Mouse (Mus musculus) small intestine, adult 2 months (tissue): ENCODE results near the gene Lancl3. TPM values are rescaled to one million over a fixed set of nuclear protein-coding genes. Genes with fewer than 3 reads are reported as not detected.
"Not testable (repeated sequence)": the region's sequence is repeated elsewhere in the genome, so short reads cannot be mapped to it uniquely, and the experiment has no call there.

Experiments
- H3K27ac ChIP-seq: fragments of 200-500 bp; 2 replicates; pipeline ENCODE4 v1.5.1; 2012; ENCODE audit warnings: low read depth, low read length, control low read depth, inconsistent platforms; ENCODE audit not compliant: insufficient read depth
- H3K27me3 ChIP-seq: fragments of 200-500 bp; 2 replicates; pipeline ENCODE4 v1.6.1; 2012; ENCODE audit warnings: mild to moderate bottlenecking, moderate library complexity, low read length, inconsistent platforms; ENCODE audit not compliant: control insufficient read depth, insufficient read depth
- H3K36me3 ChIP-seq: fragments of 200-500 bp; 2 replicates; pipeline ENCODE4 v1.6.1; 2012; ENCODE audit warnings: mild to moderate bottlenecking, low read length, control low read depth, inconsistent platforms; ENCODE audit not compliant: control insufficient read depth, insufficient read depth
- H3K4me1 ChIP-seq: fragments of 200-500 bp; 2 replicates; pipeline ENCODE4 v1.6.1; 2012; ENCODE audit warnings: low read length, inconsistent platforms, mixed read lengths; ENCODE audit not compliant: control insufficient read depth, insufficient read depth, insufficient read length
- H3K4me3 ChIP-seq: fragments of 200-500 bp; 2 replicates; pipeline ENCODE4 v1.5.1; 2012; ENCODE audit warnings: low read depth, mild to moderate bottlenecking, control low read depth, inconsistent platforms, low read length, moderate library complexity
- CTCF ChIP-seq: fragments of 200-500 bp; IDR thresholded peaks from 2 replicates; pipeline ENCODE4 v1.5.1; 2012; ENCODE audit warnings: low read depth, mild to moderate bottlenecking, control low read depth, inconsistent platforms, low read length, moderate library complexity, mixed read lengths; ENCODE audit not compliant: insufficient replicate concordance, insufficient read length; ENCODE audit errors: extremely low read depth
- POLR2A ChIP-seq: fragments of 200-500 bp; IDR thresholded peaks from 2 replicates; pipeline ENCODE4 v1.6.1; 2012; ENCODE audit warnings: low read depth, mild to moderate bottlenecking, control low read depth, inconsistent platforms, low read length, moderate library complexity
- WGBS: fragments of 180-500 bp; shearing (Covaris S2); methylation state at CpG from one replicate; pipeline ENCODE4 v1.1.7; 2018; 5-methylcytosine and 5-hydroxymethylcytosine counted together
- polyA plus RNA-seq: library from polyadenylated mRNA; depleted of rRNA; stranded (reverse); fragments of >200 nt; gene quantifications from 2 replicates; pipeline ENCODE4 v1.2.3, GENCODE M21; 2012

The Lancl3 gene
- polyA plus RNA-seq, 1 experiment = 0.16 TPM

DNA sequence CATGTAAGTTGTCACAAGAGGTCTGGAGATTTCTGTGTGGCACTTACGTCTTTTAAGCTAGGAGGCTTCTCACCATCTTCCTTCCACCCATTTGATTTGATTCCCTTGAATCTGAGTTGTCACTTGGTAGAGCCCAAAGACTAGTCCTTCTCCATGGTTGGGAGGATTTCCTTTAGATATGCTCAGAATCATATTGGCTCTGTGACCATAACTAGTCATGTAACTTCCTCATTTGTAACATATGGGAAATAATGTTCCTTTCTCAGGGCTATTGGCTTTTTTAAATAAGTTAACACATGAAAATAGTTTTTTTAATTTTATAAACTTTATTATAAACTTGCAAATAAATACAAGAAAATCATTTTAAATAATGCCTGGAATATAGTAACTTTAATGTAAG, 59.6 kb downstream of the Lancl3 start:
- Histone ChIP-seq H3K27ac (no peak overlapping the region), H3K4me1 (no peaks in the 10 kb centered on the region), H3K27me3 (no peaks in the 10 kb centered on the region), H3K36me3 (no peaks in the 10 kb centered on the region), H3K4me3 (no peak overlapping the region)
- 87% methylated on average over 1 of the region's 1 CpGs for WGBS
- TF ChIP-seq POLR2A (no peak), CTCF (no peak)

DNA sequence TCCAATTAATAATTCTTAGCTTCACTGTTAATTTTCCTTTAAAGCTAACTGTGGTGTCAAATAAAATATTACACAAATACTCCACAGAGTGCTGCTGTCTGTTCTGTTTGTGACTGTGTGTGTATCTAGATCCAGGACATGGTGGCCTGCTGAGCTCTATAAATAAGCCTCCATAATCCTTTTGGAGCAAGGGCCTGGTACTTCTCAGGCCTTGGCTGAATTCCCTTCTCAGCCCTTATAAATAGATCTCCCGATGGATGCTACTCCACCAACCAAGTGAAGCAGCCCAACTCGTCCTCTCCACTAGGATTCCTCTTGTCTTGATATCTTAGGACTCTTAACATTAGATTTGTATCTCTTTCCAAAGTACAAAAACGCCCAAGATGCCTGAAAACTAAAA, 71.4 kb downstream of the Lancl3 start:
- H3K4me3 ChIP-seq = no peak overlapping the region
- TF ChIP-seq CTCF = no peak
- TF ChIP-seq POLR2A = no peak
- H3K36me3 ChIP-seq = no peaks in the 10 kb centered on the region
- no peaks in the 10 kb centered on the region for H3K27me3 ChIP-seq
- 0 out of 2 replicates have a peak overlapping the region, but pooled peaks have one; percentile 81 for H3K27ac ChIP-seq
- WGBS = 54% methylated on average over 3 of the region's 3 CpGs
- H3K4me1 ChIP-seq = 0 out of 2 replicates have a peak, but pooled peaks cover 5% of the 10 kb centered on the region

DNA sequence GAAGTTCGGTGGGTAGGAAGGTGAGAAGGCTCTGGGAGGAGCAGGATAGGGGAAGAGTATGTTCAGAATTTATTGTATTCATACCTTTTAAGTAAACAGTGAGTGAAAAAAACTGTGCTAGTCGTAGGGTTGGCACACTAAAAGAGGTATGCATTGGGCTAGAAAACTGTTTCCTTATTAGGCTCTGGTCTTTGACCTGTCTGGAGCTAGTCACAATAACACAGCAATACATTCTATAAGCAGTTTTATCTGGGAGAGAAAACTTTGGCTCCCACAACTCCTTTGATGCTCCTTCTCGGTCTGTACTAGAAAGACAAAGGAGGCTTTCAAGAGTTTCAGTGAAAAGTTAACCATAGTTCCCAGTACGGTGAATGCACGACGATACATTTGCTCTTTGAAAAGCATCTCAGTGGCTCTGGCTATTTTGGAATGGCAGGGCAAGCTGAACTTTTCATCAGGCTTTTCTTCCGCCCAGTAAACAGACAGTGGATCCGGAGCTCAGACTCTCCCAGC, 72.3 kb downstream of the Lancl3 start:
- no peak for TF ChIP-seq POLR2A
- TF ChIP-seq CTCF = no peak
- WGBS = 15% methylated on average over 8 of the region's 8 CpGs
- H3K27ac ChIP-seq = peak overlapping the region; percentile 81

DNA sequence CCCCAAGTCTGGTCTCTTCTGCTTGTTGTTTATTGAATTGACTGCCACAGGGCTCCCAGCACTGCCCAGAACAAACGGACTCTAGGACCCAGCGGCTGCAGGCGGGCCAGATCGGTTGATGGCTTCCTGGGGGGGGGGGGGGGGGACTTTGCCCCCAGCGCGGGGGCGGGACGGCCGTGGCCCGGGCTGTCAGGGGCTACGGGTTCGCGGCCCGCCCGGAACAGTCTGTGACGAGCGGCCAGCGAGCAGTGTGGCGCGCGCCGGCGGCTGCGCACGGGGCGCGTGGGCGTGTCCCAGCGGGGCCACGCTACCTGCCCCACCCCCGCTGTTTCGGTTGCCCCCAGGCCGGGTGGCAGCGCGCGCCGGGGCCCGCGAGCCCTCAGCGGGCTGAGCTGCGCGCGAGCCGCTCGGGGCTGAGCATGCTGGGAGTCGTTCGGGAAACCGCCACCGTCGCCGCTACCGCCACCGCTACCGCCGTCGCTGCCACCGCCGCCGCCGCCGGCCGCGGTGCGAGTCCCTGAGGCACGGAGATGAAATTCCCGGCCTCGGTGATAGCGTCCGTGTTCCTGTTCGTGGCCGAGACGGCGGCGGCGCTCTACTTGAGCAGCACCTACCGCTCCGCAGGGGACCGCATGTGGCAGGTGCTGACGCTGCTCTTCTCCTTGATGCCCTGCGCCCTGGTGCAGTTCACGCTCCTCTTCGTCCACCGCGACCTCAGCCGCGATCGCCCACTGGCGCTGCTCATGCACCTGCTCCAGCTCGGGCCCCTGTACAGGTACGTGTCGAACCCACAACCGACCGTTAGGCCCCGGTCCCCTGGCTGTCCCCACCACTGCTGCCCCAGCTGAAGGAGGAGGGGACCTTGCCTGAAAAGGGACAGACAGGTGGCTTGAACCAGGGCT, 73.0 kb downstream of the Lancl3 start, which contains the start of gene Xk:
Xk (plus strand) TSS at position 297 of the 902 bp plus-strand sequence.
- Histone ChIP-seq H3K4me3 (peak within 1 kb of the TSS; percentile 91), H3K4me1 (0 out of 2 replicates have a peak, but pooled peaks cover 5% of the 10 kb centered on the region), H3K36me3 (no peaks in the 10 kb centered on the region), H3K27ac (peak within 1 kb of the TSS; percentile 81), H3K27me3 (no peaks in the 10 kb centered on the region)
- 10% methylated on average over 71 of the region's 94 CpGs for WGBS
- TF ChIP-seq POLR2A = no peak
- TF ChIP-seq CTCF = no peak

More for the DNA sequence above, 72.3 kb downstream of the Lancl3 start:
- Histone ChIP-seq H3K4me3 (peak overlapping the region; percentile 91), H3K36me3 (no peaks in the 10 kb centered on the region), H3K27me3 (no peaks in the 10 kb centered on the region), H3K4me1 (0 out of 2 replicates have a peak, but pooled peaks cover 5% of the 10 kb centered on the region)

DNA sequence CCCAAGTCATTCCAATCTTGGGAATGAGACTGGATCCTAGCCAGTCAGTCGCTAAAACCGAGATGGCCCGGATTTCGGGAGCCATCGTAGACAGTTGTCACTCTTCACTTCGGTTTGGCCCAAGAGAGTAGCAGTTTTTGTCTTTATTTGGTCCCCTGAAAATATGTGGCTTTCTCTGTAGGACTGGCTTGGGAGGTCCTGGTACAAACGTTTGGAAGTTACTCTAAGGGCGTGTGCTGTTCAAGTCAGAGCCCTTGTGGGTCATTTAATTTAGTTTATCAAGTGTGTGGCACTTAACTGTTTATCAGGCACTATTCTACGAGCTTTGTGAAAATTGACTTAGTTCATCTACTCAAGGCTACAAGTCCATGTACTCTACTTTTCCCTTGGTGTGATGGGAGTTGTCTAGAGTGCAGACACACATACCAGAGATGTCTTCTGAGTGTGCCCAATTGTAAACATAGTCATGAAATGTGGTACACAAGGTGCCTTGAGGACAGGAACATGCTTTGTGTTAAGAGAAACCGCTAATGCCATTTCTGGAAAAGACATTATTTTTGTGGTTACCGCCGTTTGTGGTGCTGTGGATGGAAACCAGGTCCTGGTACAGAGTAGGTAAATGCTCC, 73.8 kb downstream of the Lancl3 start:
- 44% methylated on average over 12 of the region's 12 CpGs for WGBS
- Histone ChIP-seq H3K36me3 (no peaks in the 10 kb centered on the region), H3K27ac (peak overlapping the region; percentile 65), H3K4me1 (0 out of 2 replicates have a peak, but pooled peaks cover 5% of the 10 kb centered on the region), H3K27me3 (no peaks in the 10 kb centered on the region), H3K4me3 (peak overlapping the region; percentile 91)
- TF ChIP-seq POLR2A = no peak
- TF ChIP-seq CTCF = no peak

DNA sequence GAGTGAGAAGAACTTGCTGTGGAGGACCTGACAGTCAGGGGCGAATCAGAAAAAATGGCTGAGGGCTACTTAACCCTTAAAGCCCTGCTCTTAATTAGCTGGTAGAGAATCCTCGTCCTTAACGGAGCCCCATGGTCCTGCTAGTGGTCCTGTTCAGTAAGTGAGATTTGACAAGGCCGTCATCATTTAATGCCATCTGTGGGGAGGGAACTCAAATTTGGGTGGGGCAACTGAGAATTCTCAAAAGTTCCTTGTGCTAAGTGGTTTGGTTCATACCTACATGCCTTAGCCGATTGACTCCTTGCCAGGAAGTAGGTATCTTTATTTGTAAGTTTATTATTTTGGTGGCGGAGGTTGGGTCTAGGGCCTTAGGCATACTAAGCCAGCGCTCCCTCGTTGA, 74.6 kb downstream of the Lancl3 start:
- Histone ChIP-seq H3K36me3 (no peaks in the 10 kb centered on the region), H3K4me3 (no peak overlapping the region), H3K27me3 (no peaks in the 10 kb centered on the region), H3K27ac (no peak overlapping the region), H3K4me1 (0 out of 2 replicates have a peak, but pooled peaks cover 5% of the 10 kb centered on the region)
- WGBS = 67% methylated on average over 8 of the region's 8 CpGs
- TF ChIP-seq CTCF (no peak), POLR2A (no peak)

DNA sequence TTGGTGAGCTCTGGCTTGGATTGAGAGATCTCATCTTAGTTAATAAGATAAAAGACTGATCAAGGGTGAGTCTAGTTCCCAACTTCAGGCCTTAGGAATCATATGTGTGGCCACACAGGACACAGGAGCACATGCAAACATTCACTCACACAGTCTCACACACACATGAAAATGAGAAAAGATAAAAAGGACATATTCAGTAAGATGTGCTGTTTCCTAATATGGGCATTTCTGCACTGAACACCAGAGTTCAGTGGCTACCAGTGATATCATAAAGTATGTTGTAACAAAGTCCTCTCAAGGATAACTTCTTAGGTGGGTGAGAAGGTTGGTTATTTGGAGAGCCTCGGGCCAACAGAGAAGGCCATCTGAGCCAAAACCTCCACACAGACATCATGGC, 83.8 kb downstream of the Lancl3 start, which contains the start of gene H2al1m:
H2al1m (plus strand) TSS at position 301 of the 400 bp plus-strand sequence.
- H3K4me3 ChIP-seq = not testable (repeated sequence)

DNA sequence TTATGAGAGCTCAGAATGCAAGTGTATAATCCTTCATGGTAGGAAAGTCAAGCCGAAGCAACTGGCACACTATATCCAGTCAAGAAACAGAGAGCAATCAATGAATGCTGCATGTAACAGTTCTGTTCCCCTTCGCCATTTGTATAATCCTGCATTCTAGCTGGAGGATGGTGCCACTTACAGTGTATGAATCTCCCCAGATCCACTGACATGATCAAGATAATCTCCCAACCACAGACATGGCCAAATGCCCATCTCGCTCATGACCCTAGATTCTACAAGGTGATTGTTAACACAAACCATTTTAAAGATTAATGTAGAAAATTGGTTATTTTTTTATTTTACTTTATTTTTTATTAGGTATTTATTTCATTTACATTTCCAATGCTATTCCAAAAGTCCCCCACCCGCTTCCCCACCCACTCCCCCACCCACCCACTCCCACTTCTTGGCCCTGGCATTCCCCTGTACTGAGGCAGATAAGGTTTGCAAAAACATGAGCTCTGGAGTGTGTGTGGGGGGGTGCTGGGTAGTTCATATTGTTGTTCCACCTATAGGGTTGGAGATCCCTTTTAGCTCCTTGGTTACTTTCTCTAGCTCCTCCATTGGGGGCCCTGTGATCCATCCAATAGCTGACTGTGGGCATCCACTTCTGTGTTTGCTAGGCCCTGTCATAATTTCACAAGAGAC, 93.6 kb downstream of the Lancl3 start:
- not testable (repeated sequence) for H3K4me3 ChIP-seq, H3K4me1 ChIP-seq, H3K36me3 ChIP-seq, H3K27ac ChIP-seq, H3K27me3 ChIP-seq
- WGBS = 86% methylated on average over 4 of the region's 4 CpGs

More for the DNA sequence above, 83.8 kb downstream of the Lancl3 start, which contains the start of gene H2al1m:
- not testable (repeated sequence) for H3K27ac ChIP-seq, H3K27me3 ChIP-seq, H3K4me1 ChIP-seq, H3K36me3 ChIP-seq
- no CpG with 5 or more reads among the region's 1 CpGs for WGBS
